Mouse (Mus musculus): ENCODE results near the gene Hrh1.

DNA sequence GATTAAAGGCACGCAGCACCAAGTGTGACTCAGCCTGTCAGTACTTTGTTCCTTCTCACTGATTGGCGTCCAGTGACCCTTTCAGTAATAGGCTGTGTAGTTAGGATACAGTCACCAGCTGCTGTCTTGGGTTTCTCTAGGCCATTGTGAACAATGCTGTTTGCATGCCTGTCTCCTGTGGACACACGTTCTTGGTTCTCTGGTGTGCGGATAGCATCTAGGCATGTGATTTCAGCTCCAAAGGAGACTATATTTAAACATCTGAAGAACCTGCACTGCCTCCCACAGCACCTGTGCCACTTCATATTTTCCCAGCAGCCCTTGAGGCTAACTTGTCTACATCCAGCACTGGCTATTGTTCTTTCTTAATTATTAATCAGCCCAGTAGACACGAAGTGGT, 75.8 kb downstream of the Hrh1 start:
- TF ChIP-seq POLR2A (IDR thresholded peaks at IDR 0.05; ENCODE audit: control insufficient read depth, low read depth, low read length) (no peak), CTCF (IDR thresholded peaks at IDR 0.05; ENCODE audit: control insufficient read depth, insufficient read depth, insufficient replicate concordance, low read depth, low read length) (no peak)
